Mouse (Mus musculus) neutrophil, adult 59 days (primary cell): Measurements from ENCODE around the gene Hspb1. TPM values are rescaled to one million over a fixed set of nuclear protein-coding genes. Genes with fewer than 3 reads are reported as not detected.

Source experiments
- total RNA-seq, 2 experiments: library from RNA; stranded (reverse); gene quantifications; 1 replicate in 1 of 2; 2 replicates in 1 of 2; pipeline ENCODE4 v1.2.4; 2023

Gene Hspb1
- total RNA-seq = not detected

GRCm38 (mm10) chr5:135887675-135888102 is at the start of gene Hspb1:
Gene Hspb1 (plus strand): TSS chr5:135887919.

GRCm38 (mm10) chr5:135934481-135935175 is 46.9 kb downstream of the Hspb1 start, which contains the start of gene Ywhag:
Gene Ywhag (minus strand): TSS chr5:135934616.

Other genes with a start within 250 kb of the Hspb1 start
- 100 to 1,000 TPM; 117 to 125 TPM for gene Por, start 217.9 kb upstream of the Hspb1 start, total RNA-seq
- gene Tmem120a, start 143.5 kb upstream of the Hspb1 start, total RNA-seq = 10 to 100 TPM; 31.6 to 33.8 TPM
- not detected for gene Styxl1, start 109.5 kb upstream of the Hspb1 start, total RNA-seq
- 100 to 1,000 TPM; 227 to 235 TPM for gene Mdh2, start 109.4 kb upstream of the Hspb1 start, total RNA-seq
- not detected for gene Srrm3, start 81.0 kb upstream of the Hspb1 start, total RNA-seq
- gene Ywhag, start 46.7 kb downstream of the Hspb1 start, total RNA-seq = 100 to 1,000 TPM; 111 to 123 TPM
- gene Ssc4d, start 86.6 kb downstream of the Hspb1 start, total RNA-seq = 1 to 10 TPM; 5.7 to 9.1 TPM
- gene Zp3, start 92.2 kb downstream of the Hspb1 start, total RNA-seq = not detected
- 10 to 100 TPM; 16.8 to 17.3 TPM for gene Dtx2, start 106.9 kb downstream of the Hspb1 start, total RNA-seq
- not detected for gene Upk3b, start 150.6 kb downstream of the Hspb1 start, total RNA-seq
- gene Upk3bl, start 166.6 kb downstream of the Hspb1 start, total RNA-seq = not detected
- gene Rasa4, start 196.0 kb downstream of the Hspb1 start, total RNA-seq = 10 to 100 TPM; 26.8 to 32.4 TPM
- gene Polr2j, start 228.7 kb downstream of the Hspb1 start, total RNA-seq = 10 to 100 TPM; 72.9 to 73.5 TPM
- 10 to 100 TPM; 39.5 to 39.8 TPM for gene Lrwd1, start 248.2 kb downstream of the Hspb1 start, total RNA-seq
- 10 to 100 TPM; 15.7 to 18.4 TPM for gene Alkbh4, start 248.2 kb downstream of the Hspb1 start, total RNA-seq